27 mouse cellular contexts compared by ENCODE assay signal in genomic region chr6:22147236-22147635, GRCm38 (mm10).
"Had no signal": no experiment of that assay in that cellular context is flagged by ENCODE, and none has a peak within 500 bp of the region (broad histone marks: within the 10 kb centered on the region; RNA-seq: fewer than 3 reads in every experiment).

No protein-coding gene starts in this region.

- H3K4me3 ChIP-seq: embryonic facial prominence, embryonic 10.5 days; embryonic facial prominence, embryonic 12.5 days; embryonic facial prominence, embryonic 13.5 days; embryonic facial prominence, embryonic 15.5 days; erythroblast, embryonic 14.5 days; forebrain, embryonic 10.5 days; forebrain, embryonic 12.5 days; forebrain, embryonic 13.5 days; forebrain, embryonic 15.5 days; gastrocnemius, adult 2 months; heart, adult 2 months had no signal

- H3K27ac ChIP-seq: embryonic facial prominence, embryonic 10.5 days; embryonic facial prominence, embryonic 12.5 days; embryonic facial prominence, embryonic 13.5 days; embryonic facial prominence, embryonic 15.5 days; forebrain, embryonic 10.5 days; forebrain, embryonic 12.5 days; forebrain, embryonic 13.5 days; forebrain, embryonic 15.5 days; gastrocnemius, adult 2 months; heart, adult 2 months had no signal

- H3K27me3 ChIP-seq: embryonic facial prominence, embryonic 12.5 days; embryonic facial prominence, embryonic 13.5 days; embryonic facial prominence, embryonic 15.5 days; forebrain, embryonic 12.5 days; forebrain, embryonic 13.5 days; forebrain, embryonic 15.5 days had no signal

- H3K9me3 ChIP-seq: embryonic facial prominence, embryonic 10.5 days; embryonic facial prominence, embryonic 12.5 days; embryonic facial prominence, embryonic 13.5 days; embryonic facial prominence, embryonic 15.5 days; forebrain, embryonic 10.5 days; forebrain, embryonic 12.5 days; forebrain, embryonic 13.5 days; forebrain, embryonic 15.5 days had no signal

- DNase-seq: cerebellum, adult 8-10 months; cerebellum, adult 9-10 months; cerebellum, adult 9-11 months; cerebellum, postnatal 10 days; cerebellum, postnatal 14 days; cerebellum, postnatal 25 days; cerebellum, postnatal 36 days; embryo, embryonic 11 days; forebrain, postnatal 0 days; gastrocnemius, adult 2 months; gastrocnemius, postnatal 10 days; gastrocnemius, postnatal 14 days; gastrocnemius, postnatal 25 days; gastrocnemius, postnatal 36 days; heart, adult 18-20 months; heart, adult 2 months had no signal

- H3K36me3 ChIP-seq: forebrain, embryonic 10.5 days; forebrain, embryonic 12.5 days; forebrain, embryonic 15.5 days had no signal

- ATAC-seq: forebrain, embryonic 13.5 days; forebrain, embryonic 14.5 days; forebrain, embryonic 15.5 days; forebrain, embryonic 16.5 days; forebrain, postnatal 0 days had no signal

- H3K9ac ChIP-seq: embryonic facial prominence, embryonic 12.5 days; embryonic facial prominence, embryonic 13.5 days; embryonic facial prominence, embryonic 15.5 days; forebrain, embryonic 12.5 days; forebrain, embryonic 13.5 days; forebrain, embryonic 15.5 days; forebrain, postnatal 0 days had no signal

- H3K4me1 ChIP-seq: embryonic facial prominence, embryonic 10.5 days; embryonic facial prominence, embryonic 12.5 days; embryonic facial prominence, embryonic 13.5 days; embryonic facial prominence, embryonic 15.5 days; forebrain, embryonic 10.5 days; forebrain, embryonic 12.5 days; forebrain, embryonic 13.5 days; forebrain, embryonic 15.5 days had no signal

- H3K4me2 ChIP-seq: embryonic facial prominence, embryonic 12.5 days; embryonic facial prominence, embryonic 13.5 days; embryonic facial prominence, embryonic 15.5 days; forebrain, embryonic 12.5 days; forebrain, embryonic 13.5 days; forebrain, embryonic 15.5 days had no signal
